Mouse (Mus musculus) limb, embryonic 12.5 days (tissue): ENCODE data around the gene Fbrs. TPM values are rescaled to one million over a fixed set of nuclear protein-coding genes. Genes with fewer than 3 reads are reported as not detected.
"Not testable (repeated sequence)": the region's sequence is repeated elsewhere in the genome, so short reads cannot be mapped to it uniquely, and the experiment has no call there.

Experiments used
- ATAC-seq: fragments of 200-750 bp; cut with Nextera tagmentation; 2 replicates; pipeline ENCODE4 v1.8.0; 2017; ENCODE audit warnings: low read depth, moderate TSS enrichment; ENCODE audit not compliant: insufficient number of reproducible peaks, insufficient read depth, low FRiP score, low TSS enrichment
- H3K27ac ChIP-seq: fragments of 300-500 bp; sonication (generic); 2 replicates; pipeline ENCODE4 v1.5.1; 2016; ENCODE audit warnings: mild to moderate bottlenecking, moderate library complexity
- H3K27me3 ChIP-seq: fragments of 300-500 bp; sonication (generic); 2 replicates; pipeline ENCODE4 v1.6.1; 2016; ENCODE audit warnings: mild to moderate bottlenecking, moderate library complexity
- H3K36me3 ChIP-seq: fragments of 300-500 bp; sonication (generic); 2 replicates; pipeline ENCODE4 v1.6.1; 2016; ENCODE audit warnings: mild to moderate bottlenecking, moderate library complexity
- H3K4me1 ChIP-seq: fragments of 300-500 bp; sonication (generic); replicated peaks from 2 replicates; pipeline ENCODE4 v1.6.1; 2016
- H3K4me2 ChIP-seq: fragments of 300-500 bp; sonication (generic); 2 replicates; pipeline ENCODE4 v1.6.1; 2016; ENCODE audit warnings: mild to moderate bottlenecking, moderate library complexity
- H3K4me3 ChIP-seq: fragments of 300-500 bp; sonication (generic); replicated peaks from 2 replicates; pipeline ENCODE4 v1.5.1; 2016; ENCODE audit warnings: mild to moderate bottlenecking
- H3K9ac ChIP-seq: fragments of 300-500 bp; sonication (generic); replicated peaks from 2 replicates; pipeline ENCODE4 v1.6.1; 2016; ENCODE audit warnings: mild to moderate bottlenecking, moderate library complexity
- H3K9me3 ChIP-seq: fragments of 300-500 bp; sonication (generic); 2 replicates; pipeline ENCODE4 v1.6.1; 2016; ENCODE audit warnings: mild to moderate bottlenecking, moderate library complexity
- WGBS: fragments of 180-500 bp; shearing (Covaris S2); methylation state at CpG from one replicate; pipeline ENCODE4 v1.1.7; 2016; 5-methylcytosine and 5-hydroxymethylcytosine counted together
- polyA plus RNA-seq: library from polyadenylated mRNA; unstranded; fragments of >200 nt; fragmentation: Nextera tagmentation; extraction: Ambion mirVana; gene quantifications from 2 replicates; pipeline ENCODE4 v1.2.1, GENCODE M21; 2016

Fbrs gene
- polyA plus RNA-seq, 1 experiment from 2014 or later, result 11.7 TPM

DNA sequence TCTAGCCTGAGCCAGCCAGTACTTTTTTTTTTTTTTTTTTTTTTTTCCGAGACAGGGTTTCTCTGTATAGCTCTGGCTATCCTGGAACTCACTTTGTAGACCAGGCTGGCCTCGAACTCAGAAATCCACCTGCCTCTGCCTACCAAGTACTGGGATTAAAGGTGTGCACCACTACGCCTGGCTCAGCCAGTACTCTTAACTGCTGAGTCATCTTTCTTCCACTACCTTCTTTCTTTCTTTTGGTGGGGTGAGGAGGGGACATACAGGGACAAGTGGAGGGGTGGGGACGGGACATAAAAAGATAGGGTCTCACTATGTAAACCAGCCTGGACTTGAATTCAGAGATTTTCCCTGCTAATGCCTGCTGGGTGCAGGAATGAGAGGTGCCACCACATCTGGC lies 30.8 kb downstream of the Fbrs start:
- WGBS, result 94% methylated on average over 3 of the region's 4 CpGs
- peaks cover 15% of the 10 kb centered on the region for H3K4me1 ChIP-seq
- not testable (repeated sequence) for H3K4me2 ChIP-seq, H3K27ac ChIP-seq, H3K27me3 ChIP-seq, H3K9ac ChIP-seq, ATAC-seq, H3K4me3 ChIP-seq, H3K9me3 ChIP-seq
- peaks cover 10% of the 10 kb centered on the region; the same call in 1 of the 2 replicates for H3K36me3 ChIP-seq

DNA sequence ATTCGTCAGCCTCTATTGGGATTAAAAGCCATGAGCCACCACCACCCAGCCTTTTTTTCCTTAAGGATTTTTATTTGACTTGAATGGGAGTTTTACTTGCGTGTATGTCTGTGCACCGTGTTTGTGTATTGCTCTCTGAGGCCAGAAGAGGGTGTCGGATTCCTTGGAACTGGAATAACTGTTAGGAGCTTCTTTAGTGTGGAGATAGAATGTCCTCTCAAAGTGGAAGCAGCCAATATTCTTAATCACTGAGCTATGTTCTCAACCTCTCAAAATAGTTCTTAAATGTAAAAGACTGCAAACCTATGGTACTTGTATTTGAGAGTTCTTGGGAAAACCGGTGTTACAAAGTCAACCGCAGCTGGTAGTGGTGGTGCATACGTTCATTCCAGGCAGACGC lies 32.2 kb downstream of the Fbrs start:
- peak overlapping the region; percentile 97 for H3K27ac ChIP-seq
- no peaks in the 10 kb centered on the region for H3K27me3 ChIP-seq
- H3K4me2 ChIP-seq, result peak overlapping the region; percentile 64
- 35% methylated on average over 8 of the region's 8 CpGs for WGBS
- peak overlapping the region; percentile 64 for H3K4me3 ChIP-seq
- H3K9ac ChIP-seq, result peak overlapping the region; percentile 88; the same call in 1 of the 2 replicates
- no peaks in the 10 kb centered on the region for H3K9me3 ChIP-seq
- peaks cover 22% of the 10 kb centered on the region for H3K36me3 ChIP-seq
- peaks cover 15% of the 10 kb centered on the region for H3K4me1 ChIP-seq
- ATAC-seq, result no peak

DNA sequence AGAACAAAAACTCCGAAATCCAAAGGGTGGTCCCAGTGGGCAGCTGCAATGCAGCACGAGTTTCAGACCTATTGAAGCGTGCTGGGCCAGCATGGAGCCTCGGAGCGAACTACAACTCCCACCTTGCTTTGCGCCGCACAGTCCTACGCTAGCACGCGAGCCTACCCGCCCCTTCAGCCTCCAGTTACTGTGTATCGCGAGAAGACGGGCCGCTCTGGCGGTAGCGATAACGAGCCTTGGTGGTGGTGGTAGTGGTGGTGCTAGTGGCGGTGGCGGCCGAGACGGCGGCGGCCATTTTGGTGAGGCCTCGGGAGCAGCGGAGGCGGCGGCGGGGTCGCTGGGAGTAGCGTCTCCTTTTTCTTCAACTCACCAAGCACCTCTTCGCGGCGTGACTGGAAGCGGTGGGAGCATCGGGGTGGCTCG lies 32.8 kb downstream of the Fbrs start, which contains the start of gene Srcap:
TSS of gene Srcap (plus strand) at position 176 of the 423 bp plus-strand sequence.
- peak; percentile 98 for ATAC-seq
- peak within 1 kb of the TSS; percentile 88 for H3K9ac ChIP-seq
- H3K9me3 ChIP-seq, result no peaks in the 10 kb centered on the region
- H3K4me2 ChIP-seq, result peak within 1 kb of the TSS; percentile 64
- H3K4me1 ChIP-seq, result peaks cover 15% of the 10 kb centered on the region
- H3K4me3 ChIP-seq, result peak within 1 kb of the TSS; percentile 64
- H3K27me3 ChIP-seq, result no peaks in the 10 kb centered on the region
- peak within 1 kb of the TSS; percentile 97 for H3K27ac ChIP-seq
- peaks cover 28% of the 10 kb centered on the region for H3K36me3 ChIP-seq
- WGBS, result under 1% methylated on average over 37 of the region's 37 CpGs

DNA sequence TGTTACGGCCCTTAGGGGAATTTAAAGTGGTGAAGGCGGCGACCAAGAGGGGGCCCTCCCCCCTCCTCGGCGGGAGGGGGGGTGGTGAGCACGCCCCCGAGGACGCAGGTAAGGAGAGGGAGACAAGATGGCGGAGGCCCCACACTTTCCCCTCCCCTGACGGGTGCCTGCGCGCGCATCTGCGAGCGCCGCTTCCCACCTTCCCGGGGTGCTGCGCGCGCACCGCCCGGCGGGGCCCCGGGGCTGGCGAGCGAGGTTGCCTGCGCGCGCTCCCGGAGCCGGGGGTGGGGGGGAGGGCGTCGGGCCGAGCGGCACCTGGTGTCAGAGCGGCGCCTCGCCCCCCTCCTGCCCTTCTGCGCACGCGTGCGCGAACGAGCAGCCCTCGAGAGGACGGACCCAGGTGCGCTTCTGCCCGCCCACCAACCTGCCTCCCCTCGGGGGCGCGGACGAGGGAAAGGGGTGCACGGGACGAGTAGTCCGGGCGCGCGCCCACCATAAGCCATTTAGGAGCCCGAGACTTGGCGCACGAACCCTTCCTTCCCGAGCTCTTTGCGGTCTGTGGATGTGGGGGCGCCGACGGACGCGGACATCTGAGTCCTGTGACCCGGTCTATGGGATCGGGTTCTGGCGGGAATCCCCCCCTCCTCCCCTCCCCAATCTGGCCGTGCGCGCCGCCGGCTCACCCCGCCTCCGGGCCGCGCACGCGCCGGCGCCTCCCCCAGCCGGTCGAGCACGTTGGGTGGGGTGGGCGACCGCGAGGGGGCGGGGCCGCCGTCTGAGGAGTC lies 33.4 kb downstream of the Fbrs start:
- WGBS, result under 1% methylated on average over 91 of the region's 93 CpGs
- H3K27me3 ChIP-seq, result no peaks in the 10 kb centered on the region
- peak overlapping the region; percentile 97 for H3K27ac ChIP-seq
- peak; percentile 82 for ATAC-seq
- H3K4me3 ChIP-seq, result peak overlapping the region; percentile 64
- H3K4me2 ChIP-seq, result peak overlapping the region; percentile 64
- H3K4me1 ChIP-seq, result peaks cover 15% of the 10 kb centered on the region
- H3K36me3 ChIP-seq, result peaks cover 34% of the 10 kb centered on the region
- no peaks in the 10 kb centered on the region for H3K9me3 ChIP-seq
- H3K9ac ChIP-seq, result peak overlapping the region; percentile 88

DNA sequence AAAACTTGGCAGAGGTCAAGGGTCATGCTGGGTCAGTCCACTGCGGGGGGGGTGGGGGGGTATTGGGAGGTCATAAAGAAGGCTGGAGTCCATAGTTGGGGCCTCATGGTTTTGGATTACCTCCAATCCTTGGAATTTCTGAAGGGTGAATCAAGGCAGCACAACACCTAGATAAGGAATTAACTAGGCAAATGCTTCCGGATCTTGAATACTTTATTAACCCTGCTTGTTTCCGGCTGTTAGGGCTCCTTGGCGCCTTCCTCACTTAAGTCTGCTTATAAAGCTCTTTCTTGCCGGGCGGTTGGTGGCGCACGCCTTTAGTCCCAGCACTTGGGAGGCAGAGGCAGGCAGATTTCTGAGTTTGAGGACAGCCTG lies 34.0 kb downstream of the Fbrs start:
- H3K27ac ChIP-seq, result peak overlapping the region; percentile 97
- no peaks in the 10 kb centered on the region for H3K9me3 ChIP-seq
- WGBS, result 33% methylated on average over 8 of the region's 8 CpGs
- peaks cover 15% of the 10 kb centered on the region for H3K4me1 ChIP-seq
- H3K4me3 ChIP-seq, result peak overlapping the region; percentile 64
- peak overlapping the region; percentile 88 for H3K9ac ChIP-seq
- no peak for ATAC-seq
- H3K4me2 ChIP-seq, result peak overlapping the region; percentile 64
- H3K27me3 ChIP-seq, result no peaks in the 10 kb centered on the region
- peaks cover 40% of the 10 kb centered on the region for H3K36me3 ChIP-seq

DNA sequence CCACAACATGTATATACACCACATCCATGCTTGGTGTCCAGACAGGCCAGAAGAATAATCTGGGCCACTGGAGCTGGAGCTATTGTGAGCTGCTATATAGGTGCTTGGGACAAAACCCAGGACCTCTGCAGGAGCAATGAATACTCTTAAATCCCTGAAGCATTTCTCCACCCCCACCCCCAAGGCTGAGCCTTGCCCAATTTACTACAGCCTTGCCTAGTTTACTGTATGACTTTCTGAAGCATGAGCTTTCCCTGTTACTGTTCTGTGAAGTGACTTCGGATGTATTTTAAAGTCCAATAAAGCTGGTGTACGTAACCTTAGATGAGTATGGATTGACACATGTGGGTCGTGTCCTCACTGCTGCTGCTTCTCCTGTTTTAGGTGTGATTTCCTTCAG lies 34.8 kb downstream of the Fbrs start:
- ATAC-seq, result no peak
- Histone ChIP-seq H3K9me3 (no peaks in the 10 kb centered on the region), H3K27ac (no peak overlapping the region), H3K36me3 (peaks cover 47% of the 10 kb centered on the region), H3K9ac (no peak overlapping the region), H3K4me2 (peak overlapping the region; percentile 64), H3K4me3 (peak overlapping the region; percentile 64), H3K4me1 (peaks cover 15% of the 10 kb centered on the region), H3K27me3 (no peaks in the 10 kb centered on the region)
- 73% methylated on average over 3 of the region's 3 CpGs for WGBS

DNA sequence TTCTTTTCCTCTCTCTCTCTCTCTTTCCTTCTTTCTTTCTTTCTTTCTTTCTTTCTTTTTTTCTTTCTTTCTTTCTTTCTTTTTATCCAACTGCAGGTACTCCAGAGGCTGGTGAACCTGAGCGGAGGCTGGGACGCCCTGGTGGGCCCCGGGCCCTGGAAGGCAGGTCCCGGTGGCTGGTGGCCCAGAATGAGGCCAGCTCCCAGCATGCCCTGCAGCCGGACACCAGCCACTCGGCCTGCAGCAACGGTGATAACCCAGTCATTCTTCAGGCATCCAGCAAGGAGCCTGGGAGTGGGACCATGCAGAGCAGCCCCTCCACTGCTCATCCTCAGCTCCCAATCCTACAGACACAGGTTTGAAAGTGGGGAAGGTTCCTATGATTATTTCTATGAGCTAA lies 36.8 kb downstream of the Fbrs start:
- H3K27me3 ChIP-seq, result no peaks in the 10 kb centered on the region
- 97% methylated on average over 7 of the region's 7 CpGs for WGBS
- ATAC-seq, result no peak
- H3K9ac ChIP-seq, result no peak overlapping the region
- H3K4me2 ChIP-seq, result no peak overlapping the region
- no peak overlapping the region for H3K4me3 ChIP-seq
- H3K4me1 ChIP-seq, result peaks cover 15% of the 10 kb centered on the region
- H3K27ac ChIP-seq, result no peak overlapping the region
- peaks cover 65% of the 10 kb centered on the region for H3K36me3 ChIP-seq
- no peaks in the 10 kb centered on the region for H3K9me3 ChIP-seq

DNA sequence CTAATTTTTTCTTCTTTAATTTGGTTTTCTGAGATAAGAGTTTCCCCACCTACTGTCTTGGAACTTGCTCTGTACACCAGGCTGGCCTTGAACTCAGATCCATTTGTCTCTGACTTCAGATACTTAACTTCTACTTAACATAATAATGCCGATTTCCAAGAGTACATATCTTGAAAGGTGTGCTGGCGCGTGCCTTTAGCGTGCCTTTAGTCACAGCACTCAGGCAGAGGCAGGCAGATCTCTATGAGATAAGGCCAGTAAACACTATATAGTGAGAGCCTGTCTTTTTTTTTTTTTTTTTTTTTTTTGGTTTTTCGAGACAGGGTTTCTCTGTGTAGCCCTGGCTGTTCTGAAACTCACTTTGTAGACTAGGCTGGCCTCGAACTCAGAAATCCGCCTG lies 37.3 kb downstream of the Fbrs start:
- no peak overlapping the region for H3K9ac ChIP-seq
- H3K4me2 ChIP-seq, result no peak overlapping the region
- H3K4me1 ChIP-seq, result peaks cover 11% of the 10 kb centered on the region
- H3K27ac ChIP-seq, result no peak overlapping the region
- no peak overlapping the region for H3K4me3 ChIP-seq
- H3K9me3 ChIP-seq, result no peaks in the 10 kb centered on the region
- ATAC-seq, result no peak
- 97% methylated on average over 6 of the region's 7 CpGs for WGBS
- H3K36me3 ChIP-seq, result peaks cover 70% of the 10 kb centered on the region
- H3K27me3 ChIP-seq, result no peaks in the 10 kb centered on the region

DNA sequence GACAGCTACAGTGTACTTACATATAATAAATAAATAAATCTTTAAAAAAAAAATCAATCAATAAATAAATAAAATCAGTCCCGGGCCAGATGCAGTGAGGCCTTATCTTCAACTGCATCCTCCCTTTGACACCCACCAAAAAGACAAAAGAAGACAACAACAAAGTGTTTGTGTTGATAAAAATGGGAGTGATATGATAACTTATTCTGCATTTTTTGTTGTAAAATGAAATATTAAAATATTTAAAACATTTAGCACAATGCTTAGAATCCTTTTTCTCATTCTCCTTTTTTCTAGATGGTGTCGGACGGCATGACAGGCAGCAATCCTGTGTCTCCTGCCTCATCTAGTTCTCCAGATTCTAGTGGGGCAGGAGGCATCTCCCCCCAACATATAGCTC lies 40.3 kb downstream of the Fbrs start, which contains the start of gene Gm42715:
TSS of gene Gm42715 (plus strand) at position 301 of the 400 bp plus-strand sequence.
- no peak within 1 kb of the TSS for H3K27ac ChIP-seq

More for the DNA sequence above, 40.3 kb downstream of the Fbrs start, which contains the start of gene Gm42715:
- Histone ChIP-seq H3K4me3 (no peak within 1 kb of the TSS), H3K9ac (no peak within 1 kb of the TSS), H3K27me3 (no peaks in the 10 kb centered on the region), H3K9me3 (no peaks in the 10 kb centered on the region), H3K4me2 (no peak within 1 kb of the TSS), H3K36me3 (peaks cover 91% of the 10 kb centered on the region), H3K4me1 (no peaks in the 10 kb centered on the region)
- 93% methylated on average over 3 of the region's 3 CpGs for WGBS
- no peak for ATAC-seq
